Mouse (Mus musculus) CH12.LX (cell line): ENCODE measurements at regions not wholly inside any gene's neighbourhood (a gene's known extent, or its start where the extent isn't known, plus 50 kb on each side); places are given as distances from the start of the nearest gene placed in this dataset.

Experiments
- DNase-seq: peaks from one replicate; pipeline ENCODE4 v3.0.0-alpha.2; 2013; ENCODE audit errors: extremely low read depth
- H3K27ac ChIP-seq: 2 replicates; pipeline ENCODE4 v1.5.1; 2012; ENCODE audit warnings: low read depth, mild to moderate bottlenecking, control low read depth, moderate library complexity; ENCODE audit not compliant: insufficient read depth
- H3K27me3 ChIP-seq: replicated peaks from 2 replicates; pipeline ENCODE3; 2012; ENCODE audit warnings: inconsistent platforms
- H3K36me3 ChIP-seq, 2 experiments: replicated peaks in 1 of 2; 2 replicates each; pipeline versions ENCODE3 to v1.6.1; 2012; ENCODE audit warnings: inconsistent platforms in 1 of 2, low read length in 1 of 2, mild to moderate bottlenecking in 1 of 2, mixed read lengths in 1 of 2, moderate library complexity in 1 of 2; ENCODE audit not compliant: control insufficient read depth in 1 of 2, insufficient read depth in 1 of 2
- H3K4me1 ChIP-seq, 2 experiments: 2 replicates each; pipeline ENCODE4 v1.6.1; 2012; ENCODE audit warnings: inconsistent platforms in 1 of 2, moderate library complexity in 1 of 2; ENCODE audit not compliant: insufficient read depth in 2 of 2, control insufficient read depth in 1 of 2
- H3K4me2 ChIP-seq: 2 replicates; pipeline ENCODE4 v1.6.1; 2012; ENCODE audit warnings: low read depth, mild to moderate bottlenecking, control low read depth; ENCODE audit not compliant: poor library complexity, insufficient read depth, severe bottlenecking
- H3K4me3 ChIP-seq, 3 experiments: fragments of 150-350 bp in 1 of 3; sonication (generic) in 1 of 3; replicated peaks in 1 of 3; 2 replicates each; pipeline versions ENCODE3 to v1.5.1; 2011 to 2012; ENCODE audit warnings: low read depth in 2 of 3, low read length in 2 of 3, mild to moderate bottlenecking in 2 of 3, moderate library complexity in 2 of 3, control low read depth in 1 of 3, improper control_type of control experiment in 1 of 3, inconsistent platforms in 1 of 3, mixed read lengths in 1 of 3; ENCODE audit not compliant: poor library complexity in 1 of 3
- H3K79me2 ChIP-seq: replicated peaks from 2 replicates; pipeline ENCODE4 v1.6.1; 2012; ENCODE audit warnings: mild to moderate bottlenecking, moderate library complexity; ENCODE audit not compliant: control insufficient read depth, poor library complexity, insufficient read depth, severe bottlenecking; ENCODE audit errors: extremely low read depth
- H3K9ac ChIP-seq: 2 replicates; pipeline ENCODE4 v1.6.1; 2012; ENCODE audit warnings: low read depth, mild to moderate bottlenecking, control low read depth, moderate library complexity; ENCODE audit not compliant: insufficient read depth
- H3K9me3 ChIP-seq: replicated peaks from 2 replicates; pipeline ENCODE3; 2012; ENCODE audit warnings: low read length, inconsistent platforms, mixed read lengths
- CHD1 ChIP-seq: IDR thresholded peaks from 2 replicates; pipeline ENCODE4 v1.6.1; 2012; ENCODE audit warnings: low read depth, low read length, improper control_type of control experiment, inconsistent platforms
- CHD2 ChIP-seq: IDR thresholded peaks from 2 replicates; pipeline ENCODE4 v1.6.1; 2011; ENCODE audit warnings: low read length, improper control_type of control experiment
- CTCF ChIP-seq, 2 experiments: IDR thresholded peaks in 1 of 2; conservative IDR thresholded peaks in 1 of 2; 2 replicates each; pipeline ENCODE4 v1.5.1; 2011 to 2012; ENCODE audit warnings: low read depth in 2 of 2, low read length in 2 of 2, improper control_type of control experiment in 1 of 2, inconsistent platforms in 1 of 2, mild to moderate bottlenecking in 1 of 2, moderate library complexity in 1 of 2
- ETS1 ChIP-seq: conservative IDR thresholded peaks from 2 replicates; pipeline ENCODE4 v1.6.1; 2012; ENCODE audit warnings: low read depth, mild to moderate bottlenecking, inconsistent platforms, low read length, improper control_type of control experiment, moderate library complexity
- GABPA ChIP-seq: IDR thresholded peaks from 2 replicates; pipeline ENCODE4 v1.6.1; 2012; ENCODE audit warnings: low read depth, low read length, improper control_type of control experiment, inconsistent platforms; ENCODE audit not compliant: insufficient replicate concordance
- IRF4 ChIP-seq: IDR thresholded peaks from 2 replicates; pipeline ENCODE4 v1.6.1; 2014; ENCODE audit warnings: low read depth, mild to moderate bottlenecking, inconsistent platforms, low read length, improper control_type of control experiment
- MAFK ChIP-seq: IDR thresholded peaks from 2 replicates; pipeline ENCODE4 v1.6.1; 2011; ENCODE audit warnings: low read length, improper control_type of control experiment; ENCODE audit not compliant: insufficient replicate concordance
- MAZ ChIP-seq: IDR thresholded peaks from 2 replicates; pipeline ENCODE4 v1.6.1; 2012; ENCODE audit warnings: low read depth, mild to moderate bottlenecking, inconsistent platforms, low read length, improper control_type of control experiment, moderate library complexity
- NELFE ChIP-seq: IDR thresholded peaks from 2 replicates; pipeline ENCODE4 v1.6.1; 2011; ENCODE audit warnings: low read depth, low read length, improper control_type of control experiment
- NRF1 ChIP-seq: IDR thresholded peaks from 2 replicates; pipeline ENCODE4 v1.6.1; 2014; ENCODE audit warnings: low read depth, mild to moderate bottlenecking, inconsistent platforms, low read length, improper control_type of control experiment, moderate library complexity
- POLR2A ChIP-seq: IDR thresholded peaks from 2 replicates; pipeline ENCODE4 v1.6.1; 2011; ENCODE audit warnings: low read depth, mild to moderate bottlenecking, improper control_type of control experiment, low read length
- POLR2AphosphoS2 ChIP-seq: IDR thresholded peaks from 2 replicates; pipeline ENCODE4 v1.6.1; 2011; ENCODE audit warnings: low read depth, low read length, improper control_type of control experiment
- RCOR1 ChIP-seq: conservative IDR thresholded peaks from 2 replicates; pipeline ENCODE4 v1.6.1; 2012; ENCODE audit warnings: low read depth, mild to moderate bottlenecking, inconsistent platforms, low read length, improper control_type of control experiment
- SMC3 ChIP-seq: IDR thresholded peaks from 2 replicates; pipeline ENCODE4 v1.6.1; 2011; ENCODE audit warnings: low read depth, low read length, improper control_type of control experiment
- TCF12 ChIP-seq: IDR thresholded peaks from 2 replicates; pipeline ENCODE4 v1.6.1; 2014; ENCODE audit warnings: low read depth, mild to moderate bottlenecking, inconsistent platforms, low read length, improper control_type of control experiment
- USF2 ChIP-seq: conservative IDR thresholded peaks from 2 replicates; pipeline ENCODE4 v1.6.1; 2011; ENCODE audit warnings: low read depth, low read length, improper control_type of control experiment
- dilution Hi-C: fragments of 300-500 bp; cut with MboI; formaldehyde crosslinking; loops from 2 replicates; pipeline ENCODE4 v1.14.3; 2020; ENCODE audit warnings: low sequenced_read_pairs; ENCODE audit not compliant: extremely low pct_unique_long_range_greater_than_20kb, extremely low pct_ligation_motif_present
- in situ Hi-C: fragments of 300-500 bp; cut with MboI; formaldehyde crosslinking; loops from 3 replicates; pipeline ENCODE4 v1.14.3; 2019; ENCODE audit warnings: low sequenced_read_pairs, low pct_ligation_motif_present, low pct_unique_long_range_greater_than_20kb, mixed read lengths

DNA sequence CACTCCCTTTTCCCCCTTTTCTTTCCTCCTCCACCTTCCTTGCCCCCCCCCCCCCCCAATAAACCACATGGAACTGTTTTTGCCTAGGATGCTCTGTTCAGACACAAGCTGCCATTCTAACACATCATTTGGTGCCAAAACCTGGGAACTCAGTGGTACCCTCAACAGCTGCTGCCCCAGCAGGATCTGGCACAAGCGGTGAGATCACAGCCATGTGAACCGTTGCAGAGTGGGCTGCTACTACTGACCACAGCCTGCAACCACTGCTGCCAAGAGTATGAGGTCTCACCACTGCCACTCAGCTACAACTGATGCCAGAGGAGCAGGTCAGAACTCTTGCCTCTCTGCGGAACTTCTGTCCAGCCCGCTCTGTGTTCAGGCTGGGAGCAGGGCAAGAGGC, 206.2 kb downstream of the Pcsk1 start:
- TF ChIP-seq CHD1 (no peak), MAFK (no peak)
- TF ChIP-seq, all 38 proteins: peak for 0
- dilution Hi-C loops (no loop called here), in situ Hi-C loops (no loop called here)
- H3K9ac ChIP-seq, result no peak overlapping the region
- no peaks in the 10 kb centered on the region for H3K4me1 ChIP-seq
- no peaks in the 10 kb centered on the region for H3K79me2 ChIP-seq
- H3K4me2 ChIP-seq, result no peak overlapping the region
- DNase-seq, result no peak
- H3K9me3 ChIP-seq, result peaks cover 3% of the 10 kb centered on the region
- H3K27me3 ChIP-seq, result no peaks in the 10 kb centered on the region
- no peak overlapping the region for H3K4me3 ChIP-seq
- no peaks in the 10 kb centered on the region for H3K36me3 ChIP-seq
- H3K27ac ChIP-seq, result no peak overlapping the region

- TF ChIP-seq NRF1, result no peak
- TF ChIP-seq USF2, result no peak
- no peak for TF ChIP-seq POLR2AphosphoS2
- no peak for TF ChIP-seq IRF4
- TF ChIP-seq CHD1, result no peak
- TF ChIP-seq MAZ, result no peak
- TF ChIP-seq GABPA, result no peak
- no peak for TF ChIP-seq CHD2
- no peak for TF ChIP-seq NELFE
- no peak for TF ChIP-seq ETS1
- no peak for TF ChIP-seq CTCF (conservative IDR thresholded peaks at IDR 0.05 in 1 of 2, IDR thresholded peaks at IDR 0.05 in 1 of 2; ENCODE audit: low read depth in 2 of 2, low read length in 2 of 2)
- TF ChIP-seq RCOR1, result no peak
- TF ChIP-seq TCF12, result no peak
- no peak for TF ChIP-seq POLR2A
- no peak for TF ChIP-seq MAFK
- H3K27me3 ChIP-seq, result no peaks in the 10 kb centered on the region
- no peaks in the 10 kb centered on the region for H3K36me3 ChIP-seq
- in situ Hi-C loops (no loop called here), dilution Hi-C loops (no loop called here)
- no peaks in the 10 kb centered on the region for H3K9me3 ChIP-seq
- H3K9ac ChIP-seq, result no peak overlapping the region
- no peaks in the 10 kb centered on the region for H3K4me1 ChIP-seq
- H3K27ac ChIP-seq, result no peak overlapping the region
- no peak for DNase-seq
- no peak overlapping the region for H3K4me2 ChIP-seq
- no peaks in the 10 kb centered on the region for H3K79me2 ChIP-seq
- H3K4me3 ChIP-seq, result no peak overlapping the region
These were observed 230.2 kb downstream of the Pcsk1 start for GRCm38 (mm10) chr13:75319780-75320179.

DNA sequence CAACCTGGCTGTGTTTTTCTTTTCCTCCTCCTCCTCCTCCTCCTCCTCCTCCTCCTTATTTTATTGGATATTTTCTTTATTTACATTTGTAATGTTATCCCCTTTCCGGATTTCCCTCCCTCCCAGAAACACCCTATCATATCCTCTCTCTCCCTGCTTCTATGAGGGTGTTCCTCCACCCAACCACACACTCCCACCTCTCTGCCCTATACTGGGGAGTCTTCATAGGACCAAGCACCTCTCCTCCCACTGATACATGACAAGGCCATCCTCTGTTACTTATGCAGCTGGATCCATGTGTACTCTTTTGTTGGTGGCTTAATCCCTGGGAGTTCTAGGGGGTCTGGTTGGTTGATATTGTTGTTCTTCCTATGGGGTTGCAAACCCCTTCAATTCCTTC, 230.6 kb downstream of the Pcsk1 start:
- no peak for DNase-seq
- in situ Hi-C loops (no loop called here), dilution Hi-C loops (no loop called here)
- no peaks in the 10 kb centered on the region for H3K36me3 ChIP-seq
- H3K79me2 ChIP-seq, result no peaks in the 10 kb centered on the region
- H3K4me3 ChIP-seq, result no peak overlapping the region
- TF ChIP-seq ETS1, result no peak
- TF ChIP-seq SMC3, result no peak
- H3K9ac ChIP-seq, result no peak overlapping the region
- no peak overlapping the region for H3K4me2 ChIP-seq
- no peaks in the 10 kb centered on the region for H3K27me3 ChIP-seq
- no peaks in the 10 kb centered on the region for H3K9me3 ChIP-seq
- H3K4me1 ChIP-seq, result no peaks in the 10 kb centered on the region
- H3K27ac ChIP-seq, result no peak overlapping the region
